Mouse (Mus musculus): ENCODE data around the gene 4930447C04Rik. TPM values are rescaled to one million over a fixed set of nuclear protein-coding genes. Genes with fewer than 3 reads are reported as not detected.

Gene 4930447C04Rik
- total RNA-seq (2021) = 1 to 10 TPM; 4.2 to 6.2 TPM
- long read RNA-seq, experiment 1 = 0 reads
- long read RNA-seq, experiment 2 = 0 reads

DNA sequence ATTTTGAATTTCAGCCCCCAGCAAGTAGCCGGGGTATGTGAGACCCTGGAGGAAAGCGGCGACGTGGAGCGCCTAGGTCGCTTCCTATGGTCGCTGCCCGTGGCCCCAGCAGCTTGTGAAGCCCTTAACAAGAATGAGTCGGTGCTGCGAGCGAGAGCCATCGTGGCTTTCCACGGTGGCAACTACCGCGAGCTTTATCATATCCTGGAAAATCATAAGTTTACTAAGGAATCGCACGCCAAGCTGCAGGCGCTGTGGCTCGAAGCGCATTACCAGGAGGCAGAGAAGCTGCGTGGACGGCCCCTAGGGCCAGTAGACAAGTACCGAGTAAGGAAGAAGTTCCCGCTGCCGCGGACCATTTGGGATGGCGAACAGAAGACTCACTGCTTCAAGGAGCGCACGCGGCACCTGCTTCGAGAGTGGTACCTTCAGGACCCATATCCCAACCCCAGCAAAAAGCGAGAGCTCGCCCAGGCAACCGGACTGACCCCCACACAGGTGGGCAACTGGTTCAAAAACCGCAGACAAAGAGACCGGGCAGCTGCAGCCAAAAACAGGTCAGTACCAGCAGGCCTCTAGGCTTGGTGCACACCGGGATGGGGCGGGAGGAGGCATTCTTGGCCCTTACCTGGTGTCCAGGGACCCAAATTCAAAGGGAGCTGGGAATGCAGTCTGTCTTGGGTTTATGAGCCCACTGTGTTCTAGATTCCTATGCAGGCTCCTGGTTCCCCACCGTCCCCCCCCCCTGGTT lies at the start of gene 4930447C04Rik:
Gene 4930447C04Rik, minus strand, starts transcription at position 704 of the 751 bp plus-strand sequence.
- no peak for DNase-seq (ENCODE audit: low spot score in 2 of 2)

DNA sequence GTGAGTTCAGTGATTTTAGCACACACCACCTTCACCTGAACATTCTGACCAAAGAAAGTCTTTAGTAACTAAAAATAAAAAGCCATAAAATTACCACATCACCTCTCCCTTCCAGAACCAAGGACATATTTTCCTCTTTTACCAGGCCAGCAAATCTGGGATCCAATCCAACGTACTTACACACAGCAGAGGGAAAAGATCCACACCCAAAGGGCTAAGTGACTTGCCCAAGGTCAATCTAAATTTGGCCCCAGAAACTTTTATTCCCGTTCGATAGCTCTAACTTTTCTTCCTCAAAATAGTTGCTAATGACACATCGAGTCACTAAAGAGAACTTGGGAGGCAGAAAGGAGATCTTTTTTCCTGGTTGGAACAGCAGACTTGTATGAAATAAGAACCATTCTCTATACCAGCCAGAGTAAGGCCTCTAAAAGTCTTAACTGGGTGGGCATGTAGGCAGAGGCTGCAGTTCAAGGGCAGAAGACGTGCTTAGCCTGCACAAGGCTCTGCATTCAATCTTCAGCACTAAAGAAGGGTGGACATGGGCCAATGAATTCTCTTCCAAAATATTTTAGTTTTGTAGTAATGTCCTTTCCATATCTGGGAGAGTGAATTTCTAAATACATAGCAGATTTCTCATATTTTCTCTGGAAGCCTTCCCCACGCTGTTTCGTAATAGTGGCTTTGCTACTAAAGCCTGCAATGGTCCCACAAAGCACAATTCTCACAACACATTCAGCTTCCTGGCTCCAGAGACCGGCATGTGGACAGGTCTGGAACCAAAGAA lies 42.7 kb upstream of the 4930447C04Rik start:
- DNase-seq (ENCODE audit: low spot score in 2 of 2) = no peak

- DNase-seq (ENCODE audit: low spot score in 2 of 2) = no peak
Measured at GRCm38 (mm10) chr12:72982616-72983015, 42.0 kb upstream of the 4930447C04Rik start.

DNA sequence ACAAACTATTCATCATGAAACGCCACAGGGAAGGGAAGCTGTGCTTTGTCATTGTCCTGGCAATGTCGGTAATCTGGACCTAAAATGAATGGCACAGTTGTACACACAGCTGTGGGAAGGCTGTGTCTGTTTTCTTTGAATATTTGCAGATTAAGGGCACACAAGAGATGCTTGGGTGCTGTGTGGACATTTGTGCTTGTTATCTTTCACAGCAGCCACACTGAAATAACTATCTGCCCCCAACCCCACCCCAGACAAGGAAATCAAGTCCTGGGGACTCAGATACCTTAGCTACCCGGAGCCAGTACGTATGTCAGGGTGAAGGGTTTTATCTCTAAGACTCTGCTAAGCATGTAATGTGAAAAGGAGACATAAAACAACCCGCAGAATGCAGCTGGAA lies 38.7 kb upstream of the 4930447C04Rik start:
- no peak for DNase-seq (ENCODE audit: low spot score in 2 of 2)

DNA sequence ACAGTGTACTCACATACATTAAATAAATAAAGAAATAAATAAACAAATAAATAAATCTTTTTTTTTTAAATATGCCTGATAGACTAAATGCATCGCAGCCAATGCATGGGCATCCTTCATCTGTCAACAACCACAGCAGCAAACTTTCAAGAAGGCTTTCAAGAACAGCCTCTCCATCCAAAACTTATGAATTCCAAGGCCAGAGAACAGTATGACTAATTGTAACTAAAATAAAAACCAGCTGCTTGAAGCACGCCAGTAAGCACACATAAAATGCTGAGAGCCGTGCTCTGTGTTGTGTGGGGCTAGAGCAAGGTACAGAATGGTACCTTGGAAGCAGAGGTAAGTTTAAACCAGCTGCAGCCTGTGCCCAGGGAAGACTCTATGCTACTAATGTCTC lies 37.3 kb upstream of the 4930447C04Rik start:
- DNase-seq (ENCODE audit: low spot score in 2 of 2) = no peak

DNA sequence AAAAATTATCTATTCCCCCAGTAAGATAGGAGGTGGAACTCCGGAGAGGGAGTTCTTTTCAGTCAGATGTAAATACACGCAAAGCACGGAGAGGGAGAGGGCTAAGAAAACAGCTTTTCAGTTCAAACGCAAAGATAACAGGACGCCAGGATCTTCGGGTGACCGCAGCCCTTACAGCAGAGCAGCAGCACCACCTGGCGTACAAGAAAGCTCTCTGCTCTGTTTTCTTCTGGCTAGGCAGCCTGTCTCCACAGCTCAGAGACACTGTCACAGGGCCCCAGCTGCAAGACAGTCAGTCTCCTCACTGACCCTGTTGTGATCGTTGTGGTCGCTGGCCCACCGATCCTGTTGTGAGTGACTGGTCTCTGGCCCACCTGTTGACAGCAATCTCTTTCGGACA lies 36.1 kb upstream of the 4930447C04Rik start:
- DNase-seq (ENCODE audit: low spot score in 2 of 2) = peak; percentile 46 to 55

- DNase-seq (ENCODE audit: low spot score in 2 of 2) = no peak
Measured at GRCm38 (mm10) chr12:72976172-72976571, 35.6 kb upstream of the 4930447C04Rik start.

- peak; percentile 24 to 50 for DNase-seq (ENCODE audit: low spot score in 2 of 2)
Measured at GRCm38 (mm10) chr12:72973161-72973560, 32.6 kb upstream of the 4930447C04Rik start.

DNA sequence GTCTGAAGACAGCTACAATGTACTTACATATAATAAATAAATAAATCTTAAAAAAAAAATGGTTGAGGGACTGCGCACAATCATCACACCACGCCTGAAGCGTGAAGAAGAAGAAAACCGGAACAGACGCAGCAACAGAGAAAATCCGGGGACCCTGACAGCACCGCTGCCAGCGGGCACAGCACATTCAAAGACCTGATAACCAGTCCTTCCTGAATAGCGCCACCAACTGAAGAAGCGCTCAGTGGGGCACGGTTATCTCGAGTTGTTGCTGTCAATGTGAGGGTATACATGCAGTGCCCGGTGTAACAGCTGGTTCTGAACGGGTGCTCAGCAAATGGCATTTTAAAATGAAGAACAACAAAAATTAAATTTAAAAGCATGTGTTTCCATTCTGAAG lies 30.0 kb upstream of the 4930447C04Rik start:
- no peak for DNase-seq (ENCODE audit: low spot score in 2 of 2)

GRCm38 (mm10) chr12:72967541-72967940 lies 27.0 kb upstream of the 4930447C04Rik start:
- no peak for DNase-seq (ENCODE audit: low spot score in 2 of 2)

- no peak for DNase-seq (ENCODE audit: low spot score in 2 of 2)
Measured at GRCm38 (mm10) chr12:72962761-72963160, 22.2 kb upstream of the 4930447C04Rik start.

GRCm38 (mm10) chr12:72958446-72958845 lies 17.9 kb upstream of the 4930447C04Rik start:
- DNase-seq (ENCODE audit: low spot score in 2 of 2) = no peak

DNA sequence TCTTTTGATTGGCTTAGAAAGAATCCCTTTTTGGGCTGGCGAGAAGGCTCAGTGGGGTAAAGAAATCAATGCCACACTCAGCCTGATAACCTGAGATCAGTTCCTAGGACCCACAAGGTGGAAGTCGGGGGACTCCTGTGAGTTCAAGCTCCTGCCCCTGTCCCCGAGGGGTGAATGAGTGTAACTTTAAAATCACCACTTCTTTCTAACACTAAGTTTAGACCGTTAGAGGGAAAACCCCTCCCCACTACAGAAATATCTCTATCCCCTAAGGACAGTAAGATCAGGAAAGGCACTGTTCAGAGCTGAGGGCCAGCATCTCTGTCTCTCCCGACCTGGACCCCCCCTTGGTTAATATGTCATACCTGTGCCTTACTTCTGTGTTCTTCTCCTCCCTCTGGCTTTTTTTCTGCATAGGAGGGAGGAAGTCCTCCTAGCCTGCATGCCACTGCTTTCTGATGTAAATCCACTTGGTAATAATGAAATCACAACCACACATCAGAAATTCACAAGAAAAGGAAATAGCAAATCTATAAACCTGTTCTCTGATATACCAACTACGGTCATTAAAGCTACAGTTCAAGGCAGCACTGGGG lies 17.4 kb upstream of the 4930447C04Rik start:
- no peak for DNase-seq (ENCODE audit: low spot score in 2 of 2)

- DNase-seq (ENCODE audit: low spot score in 2 of 2) = no peak
Measured at GRCm38 (mm10) chr12:72954906-72955305, 14.3 kb upstream of the 4930447C04Rik start.

DNA sequence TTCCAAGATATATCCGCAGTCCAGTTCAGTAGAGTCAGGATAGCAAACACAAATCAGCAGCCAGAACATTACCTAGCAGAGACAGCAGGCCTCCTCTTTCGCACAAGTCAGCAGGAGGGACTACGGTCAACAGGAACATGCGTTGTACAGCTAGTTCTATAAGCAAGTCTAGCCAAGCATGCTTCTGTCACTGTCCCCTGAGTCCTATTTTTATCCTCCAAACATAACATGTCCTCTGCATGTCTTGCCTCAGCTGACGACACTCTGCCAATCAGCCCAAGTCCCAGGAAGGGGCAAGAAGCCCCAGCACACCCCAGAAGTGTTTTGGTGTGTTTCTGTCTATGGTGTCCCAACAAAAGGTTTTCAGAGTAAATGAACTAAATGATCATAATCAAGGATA lies 13.3 kb upstream of the 4930447C04Rik start:
- DNase-seq (ENCODE audit: low spot score in 2 of 2) = no peak

DNA sequence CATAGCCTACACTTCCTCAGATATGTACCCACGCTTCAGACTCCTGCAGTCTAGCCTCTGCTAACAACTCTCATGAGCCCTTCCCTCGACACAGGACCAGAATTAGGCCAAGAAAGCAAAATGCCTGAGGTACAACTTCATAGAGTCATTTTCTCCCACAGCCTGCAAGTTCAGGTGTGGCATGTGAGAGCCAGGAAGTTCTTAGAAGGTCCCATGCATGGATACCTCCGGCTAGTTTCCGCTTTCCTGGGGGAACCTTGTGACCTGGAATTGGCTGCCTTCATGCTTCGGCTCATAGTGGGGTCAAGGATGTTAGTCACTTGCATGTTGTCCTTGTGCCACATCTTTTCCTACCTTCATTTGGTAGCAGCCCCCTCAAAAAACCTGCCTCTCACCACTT lies 12.5 kb upstream of the 4930447C04Rik start:
- no peak for DNase-seq (ENCODE audit: low spot score in 2 of 2)

GRCm38 (mm10) chr12:72947335-72947734 lies 6.8 kb upstream of the 4930447C04Rik start:
- DNase-seq (ENCODE audit: low spot score in 2 of 2) = no peak

- DNase-seq (ENCODE audit: low spot score in 2 of 2) = no peak
Measured at GRCm38 (mm10) chr12:72946805-72947204, 6.2 kb upstream of the 4930447C04Rik start.

GRCm38 (mm10) chr12:72946064-72946395 lies 5.5 kb upstream of the 4930447C04Rik start:
- no peak for DNase-seq (ENCODE audit: low spot score in 2 of 2)

DNA sequence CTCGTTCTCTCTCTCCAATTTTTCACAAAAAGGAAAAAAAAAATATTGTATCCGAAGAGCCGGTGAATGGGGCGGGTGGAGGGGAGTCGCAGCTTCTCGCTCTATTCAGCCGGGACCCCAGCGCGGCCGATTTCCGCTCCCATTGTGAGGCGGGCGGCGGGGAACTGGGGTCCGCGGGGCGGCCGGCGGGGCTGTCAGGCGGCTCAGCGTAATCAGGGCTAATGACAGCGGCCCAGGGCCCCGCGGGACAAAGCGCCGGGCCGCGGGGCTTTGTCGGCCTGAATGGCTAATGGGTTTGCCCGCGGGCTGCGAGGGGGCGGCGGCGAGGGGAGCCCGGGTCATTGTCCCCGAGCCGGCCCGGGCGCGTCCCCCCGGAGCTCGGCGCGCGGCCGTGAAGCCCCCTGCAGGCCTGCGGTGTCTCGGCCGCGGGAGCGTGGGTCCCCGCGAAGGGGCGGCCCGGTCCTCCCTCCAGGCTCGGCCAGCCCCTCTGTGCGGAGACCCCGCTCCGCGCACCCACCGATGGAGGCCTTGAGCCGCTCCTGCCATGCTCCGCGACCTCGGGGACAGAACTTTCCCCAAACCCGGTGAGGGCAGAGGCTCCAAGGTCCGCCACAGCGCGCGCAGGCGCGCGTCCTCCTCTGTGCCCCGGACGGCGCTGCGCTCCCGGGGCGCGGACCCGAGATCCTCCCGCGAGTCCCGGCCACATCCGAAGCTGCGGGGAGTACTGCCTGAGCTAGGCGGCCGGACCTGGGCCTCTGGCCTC lies 4.9 kb upstream of the 4930447C04Rik start:
- DNase-seq (ENCODE audit: low spot score in 2 of 2) = no peak

All from layer of hippocampus, postnatal 14 days (tissue).